Mouse (Mus musculus) lung, postnatal 0 days (tissue): Measurements from ENCODE around the gene Mrc1. TPM values are rescaled to one million over a fixed set of nuclear protein-coding genes. Genes with fewer than 3 reads are reported as not detected.

Source experiments
- ATAC-seq: fragments of 200-750 bp; cut with Nextera tagmentation; 2 replicates; pipeline ENCODE4 v1.8.0; 2017; ENCODE audit warnings: moderate library complexity
- DNase-seq: peaks from one replicate; pipeline ENCODE4 v3.0.0-alpha.2; 2016; ENCODE audit warnings: low spot score
- H3K27ac ChIP-seq: fragments of 300-500 bp; sonication (generic); 2 replicates; pipeline ENCODE4 v1.5.1; 2014; ENCODE audit warnings: antibody characterized with exemption, mild to moderate bottlenecking, low read length, mixed read lengths
- H3K27me3 ChIP-seq: fragments of 300-500 bp; sonication (generic); replicated peaks from 2 replicates; pipeline ENCODE4 v1.6.1; 2014; ENCODE audit warnings: low read length, mixed read lengths; ENCODE audit not compliant: insufficient read depth
- H3K36me3 ChIP-seq: fragments of 300-500 bp; sonication (generic); 2 replicates; pipeline ENCODE4 v1.6.1; 2014; ENCODE audit warnings: low read length, mixed read lengths; ENCODE audit not compliant: insufficient read depth
- H3K4me1 ChIP-seq: fragments of 300-500 bp; sonication (generic); 2 replicates; pipeline ENCODE4 v1.6.1; 2014; ENCODE audit warnings: antibody characterized with exemption, low read depth, low read length, mixed read lengths; ENCODE audit not compliant: insufficient read depth
- H3K4me2 ChIP-seq: fragments of 300-500 bp; sonication (generic); replicated peaks from 2 replicates; pipeline ENCODE4 v1.6.1; 2014; ENCODE audit warnings: low read depth, mild to moderate bottlenecking, low read length, moderate library complexity, mixed read lengths
- H3K4me3 ChIP-seq: fragments of 300-500 bp; sonication (generic); 2 replicates; pipeline ENCODE4 v1.5.1; 2014; ENCODE audit warnings: low read depth, low read length
- H3K9ac ChIP-seq: fragments of 300-500 bp; sonication (generic); replicated peaks from 2 replicates; pipeline ENCODE4 v1.6.1; 2014; ENCODE audit warnings: low read depth, mild to moderate bottlenecking
- H3K9me3 ChIP-seq: fragments of 300-500 bp; sonication (generic); 2 replicates; pipeline ENCODE4 v1.6.1; 2016; ENCODE audit warnings: low read length, mixed read lengths
- CTCF ChIP-seq: IDR thresholded peaks from 2 replicates; pipeline ENCODE4 v1.5.1; 2016; ENCODE audit warnings: antibody characterized with exemption, mild to moderate bottlenecking
- EP300 ChIP-seq: IDR thresholded peaks from 2 replicates; pipeline ENCODE4 v1.6.1; 2016; ENCODE audit warnings: antibody characterized with exemption, mild to moderate bottlenecking, control low read depth
- WGBS: fragments of 180-500 bp; shearing (Covaris S2); extraction: QIAGEN DNeasy Blood & Tissue Kit; methylation state at CpG from one replicate; pipeline ENCODE4 v1.1.7; 2014; 5-methylcytosine and 5-hydroxymethylcytosine counted together
- polyA plus RNA-seq: library from polyadenylated mRNA; unstranded; fragments of >200 nt; fragmentation: Nextera tagmentation; extraction: Ambion mirVana; gene quantifications from 2 replicates; pipeline ENCODE4 v1.2.1, GENCODE M21; 2015

Mrc1 gene
- polyA plus RNA-seq, 1 experiment from 2014 or later = 8.2 TPM

- Histone ChIP-seq H3K4me2 (no peak overlapping the region), H3K27me3 (no peaks in the 10 kb centered on the region), H3K9me3 (no peaks in the 10 kb centered on the region), H3K9ac (no peak overlapping the region), H3K27ac (no peak overlapping the region), H3K4me1 (no peaks in the 10 kb centered on the region), H3K36me3 (no peaks in the 10 kb centered on the region), H3K4me3 (no peak overlapping the region)
- TF ChIP-seq EP300 (no peak), CTCF (no peak)
- peak; percentile 49 for DNase-seq
- peak; percentile 33; the same call in 1 of the 2 replicates for ATAC-seq
- WGBS = 35% methylated on average over 4 of the region's 4 CpGs
These were observed 8.5 kb downstream of the Mrc1 start for GRCm38 (mm10) chr2:14237723-14238122.

- WGBS = 58% methylated on average over 5 of the region's 5 CpGs
- no peak overlapping the region for H3K4me3 ChIP-seq
- no peak overlapping the region for H3K27ac ChIP-seq
- no peaks in the 10 kb centered on the region for H3K9me3 ChIP-seq
- no peak overlapping the region for H3K4me2 ChIP-seq
- H3K36me3 ChIP-seq = no peaks in the 10 kb centered on the region
- DNase-seq (no peak), ATAC-seq (no peak)
- H3K27me3 ChIP-seq = no peaks in the 10 kb centered on the region
- no peaks in the 10 kb centered on the region for H3K4me1 ChIP-seq
- TF ChIP-seq CTCF = no peak
- H3K9ac ChIP-seq = no peak overlapping the region
These were observed 10.0 kb downstream of the Mrc1 start for GRCm38 (mm10) chr2:14239151-14239550.

GRCm38 (mm10) chr2:14244157-14244556 is 15.0 kb downstream of the Mrc1 start:
- no peaks in the 10 kb centered on the region for H3K9me3 ChIP-seq
- no peak overlapping the region for H3K4me2 ChIP-seq
- no peak overlapping the region for H3K4me3 ChIP-seq
- DNase-seq = no peak
- TF ChIP-seq EP300 = no peak
- TF ChIP-seq CTCF = no peak
- H3K27ac ChIP-seq = no peak overlapping the region
- H3K36me3 ChIP-seq = no peaks in the 10 kb centered on the region
- WGBS = 85% methylated on average over 5 of the region's 5 CpGs
- no peak overlapping the region for H3K9ac ChIP-seq
- no peaks in the 10 kb centered on the region for H3K4me1 ChIP-seq
- no peaks in the 10 kb centered on the region for H3K27me3 ChIP-seq
- no peak for ATAC-seq

GRCm38 (mm10) chr2:14244668-14245067 is 15.5 kb downstream of the Mrc1 start:
- WGBS = 50% methylated on average over 2 of the region's 2 CpGs
- Histone ChIP-seq H3K36me3 (no peaks in the 10 kb centered on the region), H3K4me1 (no peaks in the 10 kb centered on the region), H3K9ac (no peak overlapping the region), H3K4me2 (no peak overlapping the region), H3K4me3 (no peak overlapping the region), H3K27me3 (no peaks in the 10 kb centered on the region), H3K9me3 (no peaks in the 10 kb centered on the region), H3K27ac (no peak overlapping the region)
- ATAC-seq = no peak
- DNase-seq = no peak
- no peak for TF ChIP-seq EP300
- no peak for TF ChIP-seq CTCF

GRCm38 (mm10) chr2:14249839-14250564 is 20.8 kb downstream of the Mrc1 start:
- 58% methylated on average over 3 of the region's 3 CpGs for WGBS
- H3K9ac ChIP-seq = no peak overlapping the region
- no peak overlapping the region for H3K27ac ChIP-seq
- H3K9me3 ChIP-seq = no peaks in the 10 kb centered on the region
- no peak overlapping the region for H3K4me2 ChIP-seq
- DNase-seq (no peak), ATAC-seq (no peak)
- H3K36me3 ChIP-seq = no peaks in the 10 kb centered on the region
- H3K27me3 ChIP-seq = no peaks in the 10 kb centered on the region
- TF ChIP-seq EP300 (no peak), CTCF (peak; percentile 32)
- no peaks in the 10 kb centered on the region for H3K4me1 ChIP-seq
- no peak overlapping the region for H3K4me3 ChIP-seq

- Histone ChIP-seq H3K36me3 (no peaks in the 10 kb centered on the region), H3K4me2 (no peak overlapping the region), H3K27me3 (no peaks in the 10 kb centered on the region), H3K4me1 (no peaks in the 10 kb centered on the region), H3K4me3 (no peak overlapping the region), H3K9me3 (no peaks in the 10 kb centered on the region), H3K27ac (no peak overlapping the region), H3K9ac (no peak overlapping the region)
- DNase-seq (no peak), ATAC-seq (no peak)
- 68% methylated on average over 3 of the region's 3 CpGs for WGBS
- TF ChIP-seq EP300 = no peak
- TF ChIP-seq CTCF = no peak; the same call in 1 of the 2 replicates
These were observed 22.7 kb downstream of the Mrc1 start for GRCm38 (mm10) chr2:14251938-14252337.
